Mouse (Mus musculus) liver, adult 2 months (tissue): ENCODE measurements around the gene Tbl3.

Experiments
- CTCF ChIP-seq: fragments of 200-500 bp; IDR thresholded peaks from 2 replicates; pipeline ENCODE4 v1.5.1; 2011; ENCODE audit warnings: low read depth, low read length, control low read depth
- POLR2A ChIP-seq: fragments of 200-500 bp; IDR thresholded peaks from 2 replicates; pipeline ENCODE4 v1.6.1; 2011; ENCODE audit warnings: low read length, control low read depth; ENCODE audit not compliant: insufficient read depth; ENCODE audit errors: extremely low read depth

DNA sequence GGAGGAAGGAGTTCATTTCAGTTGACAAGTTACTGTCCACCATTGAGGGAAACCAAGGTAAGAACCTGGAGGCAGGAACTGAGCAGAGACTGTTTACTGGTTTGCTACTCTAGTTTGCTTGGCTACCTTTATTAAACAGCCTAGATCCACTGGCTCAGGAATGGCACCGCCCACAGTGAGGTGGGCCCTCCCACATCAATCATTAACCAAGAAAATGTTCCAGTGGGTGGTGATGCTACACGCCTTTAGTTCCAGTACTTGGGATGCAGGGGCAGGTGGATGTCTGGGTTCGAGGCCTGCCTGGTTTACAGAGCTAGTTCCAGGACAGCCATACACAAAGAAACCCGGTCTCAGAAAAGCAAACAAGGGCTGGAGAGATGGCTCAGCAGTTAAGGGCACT lies 30.8 kb upstream of the Tbl3 start:
- TF ChIP-seq POLR2A = 0 out of 2 replicates have a peak, but pooled peaks have one; percentile 30
- no peak for TF ChIP-seq CTCF
